Mouse (Mus musculus): ENCODE data around the gene Terf2ip. TPM values are rescaled to one million over a fixed set of nuclear protein-coding genes. Genes with fewer than 3 reads are reported as not detected.

The Terf2ip gene
- polyA plus RNA-seq, 1 experiment from 2014 or later = 29.9 TPM

DNA sequence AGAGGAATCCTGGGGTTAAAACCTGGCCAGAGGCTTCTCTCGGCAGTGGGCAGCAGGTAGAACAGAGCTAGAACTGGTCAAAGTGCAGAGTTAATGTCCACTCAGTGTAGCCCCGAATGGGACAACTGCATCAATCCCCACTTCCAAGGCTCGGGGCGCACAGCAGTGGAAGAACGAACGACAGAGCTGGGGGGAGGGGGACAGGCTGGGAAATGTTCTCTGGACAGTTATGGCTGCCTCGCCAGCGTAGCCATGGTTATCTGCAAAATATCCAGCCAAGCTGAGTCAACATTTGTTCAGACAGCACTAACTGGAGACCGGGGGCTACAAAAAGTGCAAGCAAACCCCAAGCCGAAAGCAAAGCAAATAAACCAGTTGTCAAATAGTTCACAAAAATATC, 33.1 kb upstream of the Terf2ip start:
- 87% methylated on average over 10 of the region's 10 CpGs for WGBS

GRCm38 (mm10) chr8:111982116-111982515, 29.1 kb upstream of the Terf2ip start:
- no peak overlapping the region for H3K27ac ChIP-seq (replicated peaks)

More for the DNA sequence above, 33.1 kb upstream of the Terf2ip start:
- H3K9me3 ChIP-seq (replicated peaks) = peaks cover 12% of the 10 kb centered on the region
- no peaks in the 10 kb centered on the region for H3K27me3 ChIP-seq (ENCODE audit: low read depth, poor library complexity, severe bottlenecking)
- H3K36me3 ChIP-seq = peaks cover 93% of the 10 kb centered on the region
- DNase-seq (ENCODE audit: low spot score) = no peak
- peaks cover 4% of the 10 kb centered on the region; the same call in 1 of the 2 replicates for H3K4me1 ChIP-seq
- H3K27ac ChIP-seq (replicated peaks) = peak overlapping the region; percentile 70; the same call in 1 of the 2 replicates
- H3K4me3 ChIP-seq = no peak overlapping the region

GRCm38 (mm10) chr8:111984511-111984910, 26.7 kb upstream of the Terf2ip start:
- no peak overlapping the region for H3K4me3 ChIP-seq
- no peaks in the 10 kb centered on the region for H3K27me3 ChIP-seq (ENCODE audit: low read depth, poor library complexity, severe bottlenecking)
- no peaks in the 10 kb centered on the region for H3K9me3 ChIP-seq (replicated peaks)
- peaks cover 90% of the 10 kb centered on the region for H3K36me3 ChIP-seq
- no peak overlapping the region for H3K27ac ChIP-seq (replicated peaks)
- DNase-seq (ENCODE audit: low spot score) = no peak
- H3K4me1 ChIP-seq = no peaks in the 10 kb centered on the region
- WGBS = 86% methylated on average over 10 of the region's 10 CpGs

More at GRCm38 (mm10) chr8:111982116-111982515, 29.1 kb upstream of the Terf2ip start:
- 84% methylated on average over 7 of the region's 7 CpGs for WGBS
- H3K4me1 ChIP-seq = peaks cover 4% of the 10 kb centered on the region; the same call in 1 of the 2 replicates
- H3K36me3 ChIP-seq = peaks cover 89% of the 10 kb centered on the region
- DNase-seq (ENCODE audit: low spot score) = no peak
- no peaks in the 10 kb centered on the region for H3K27me3 ChIP-seq (ENCODE audit: low read depth, poor library complexity, severe bottlenecking)
- H3K4me3 ChIP-seq = no peak overlapping the region
- H3K9me3 ChIP-seq (replicated peaks) = no peaks in the 10 kb centered on the region

DNA sequence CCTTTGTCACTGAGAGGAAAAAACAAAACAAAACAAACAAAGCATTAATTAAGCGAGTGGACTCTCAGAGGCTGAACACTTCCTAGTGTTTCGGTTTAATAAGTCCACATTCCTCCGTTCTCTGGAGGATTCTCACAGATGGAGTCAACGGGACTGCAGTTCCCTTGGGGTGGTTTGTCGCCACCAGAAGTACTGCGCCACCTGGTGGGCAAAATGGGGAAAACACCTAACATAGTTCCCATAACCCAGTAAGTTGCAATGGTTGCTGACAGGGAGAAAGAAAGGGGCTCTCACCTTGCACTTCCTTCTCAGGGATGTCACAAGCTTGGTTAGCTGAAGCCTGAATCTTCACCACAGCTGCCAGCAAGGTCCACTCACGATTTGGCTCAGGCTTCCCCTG, 21.3 kb upstream of the Terf2ip start:
- 23% methylated on average over 7 of the region's 7 CpGs for WGBS
- H3K27me3 ChIP-seq (ENCODE audit: low read depth, poor library complexity, severe bottlenecking) = no peaks in the 10 kb centered on the region
- H3K9me3 ChIP-seq (replicated peaks) = no peaks in the 10 kb centered on the region
- DNase-seq (ENCODE audit: low spot score) = peak; percentile 79
- H3K36me3 ChIP-seq = peaks cover 68% of the 10 kb centered on the region
- H3K4me1 ChIP-seq = peaks cover 11% of the 10 kb centered on the region
- H3K27ac ChIP-seq (replicated peaks) = no peak overlapping the region
- no peak overlapping the region for H3K4me3 ChIP-seq

GRCm38 (mm10) chr8:111991278-111991677, 19.9 kb upstream of the Terf2ip start:
- WGBS = 74% methylated on average over 8 of the region's 8 CpGs
- H3K4me1 ChIP-seq = peaks cover 11% of the 10 kb centered on the region
- peaks cover 68% of the 10 kb centered on the region for H3K36me3 ChIP-seq
- no peak for DNase-seq (ENCODE audit: low spot score)
- no peaks in the 10 kb centered on the region for H3K9me3 ChIP-seq (replicated peaks)
- peak overlapping the region; percentile 90; the same call in 1 of the 2 replicates for H3K27ac ChIP-seq (replicated peaks)
- H3K27me3 ChIP-seq (ENCODE audit: low read depth, poor library complexity, severe bottlenecking) = no peaks in the 10 kb centered on the region
- peak overlapping the region; percentile 85 for H3K4me3 ChIP-seq

DNA sequence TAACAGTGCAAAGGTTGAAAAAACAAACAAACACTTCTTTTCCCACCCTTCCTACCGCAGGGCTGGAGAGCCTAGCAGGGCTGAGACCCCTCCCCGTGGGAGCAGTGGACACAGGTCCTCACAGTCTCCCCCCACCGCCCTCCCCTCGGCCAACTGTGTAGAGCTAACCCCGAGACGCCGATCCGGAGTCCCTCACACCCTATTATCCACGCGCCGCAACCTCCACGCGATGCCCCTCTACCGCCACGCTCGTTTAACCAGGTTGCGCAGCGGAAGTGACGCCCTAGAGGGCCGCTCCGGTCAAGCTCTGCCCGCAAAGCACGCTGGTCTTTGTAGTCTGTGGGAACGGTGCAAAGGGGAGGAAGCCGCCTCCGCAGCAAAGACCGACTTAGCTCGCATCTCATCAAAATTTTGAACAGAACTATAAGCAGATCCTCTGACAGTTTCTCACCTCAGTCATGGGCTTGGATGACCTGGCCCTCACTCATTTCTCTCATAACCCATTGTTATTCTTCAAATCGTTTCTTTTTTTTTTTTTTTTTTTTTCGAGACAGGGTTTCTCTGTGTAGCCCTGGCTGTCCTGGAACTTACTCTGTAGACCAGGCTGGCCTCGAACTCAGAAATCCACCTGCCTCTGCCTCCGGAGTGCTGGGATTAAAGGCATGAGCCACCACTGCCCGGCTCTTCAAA, 19.0 kb upstream of the Terf2ip start, which contains the start of gene Adat1:
Adat1 (minus strand) TSS at position 290 of the 690 bp plus-strand sequence.
- H3K4me3 ChIP-seq = peak within 1 kb of the TSS; percentile 85
- WGBS = 6% methylated on average over 33 of the region's 33 CpGs
- peak; percentile 90 for DNase-seq (ENCODE audit: low spot score)
- no peaks in the 10 kb centered on the region for H3K27me3 ChIP-seq (ENCODE audit: low read depth, poor library complexity, severe bottlenecking)
- H3K27ac ChIP-seq (replicated peaks) = peak within 1 kb of the TSS; percentile 90
- H3K4me1 ChIP-seq = peaks cover 11% of the 10 kb centered on the region
- H3K36me3 ChIP-seq = peaks cover 71% of the 10 kb centered on the region
- no peaks in the 10 kb centered on the region for H3K9me3 ChIP-seq (replicated peaks)

- DNase-seq (ENCODE audit: low spot score) = no peak
- Histone ChIP-seq H3K27ac (replicated peaks) (no peak overlapping the region), H3K4me1 (peaks cover 11% of the 10 kb centered on the region), H3K36me3 (peaks cover 71% of the 10 kb centered on the region), H3K27me3 (ENCODE audit: low read depth, poor library complexity, severe bottlenecking) (no peaks in the 10 kb centered on the region), H3K9me3 (replicated peaks) (no peaks in the 10 kb centered on the region), H3K4me3 (no peak overlapping the region)
- 76% methylated on average over 3 of the region's 3 CpGs for WGBS
These were observed 18.5 kb upstream of the Terf2ip start for GRCm38 (mm10) chr8:111992703-111993039.

DNA sequence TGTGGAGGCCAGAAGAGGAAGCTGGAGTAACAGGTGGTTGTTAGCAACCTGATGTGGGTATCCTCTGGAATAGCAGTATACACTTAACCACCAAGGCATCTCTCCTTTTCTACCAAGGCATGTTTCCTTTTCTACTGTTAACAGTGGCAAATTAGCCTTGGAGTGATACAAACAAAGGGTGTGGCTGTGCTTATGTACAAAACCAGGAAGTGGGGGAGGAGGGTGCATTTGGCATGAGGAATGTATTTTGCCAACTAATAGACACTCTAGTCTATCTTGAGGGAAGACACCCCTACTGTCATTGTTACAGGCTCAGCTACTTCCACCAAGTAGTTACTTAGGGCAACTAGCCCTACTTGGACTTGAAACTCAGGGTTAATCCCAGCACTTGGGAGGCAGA, 6.4 kb upstream of the Terf2ip start:
- peaks cover 3% of the 10 kb centered on the region; the same call in 1 of the 2 replicates for H3K4me1 ChIP-seq
- no peak overlapping the region for H3K4me3 ChIP-seq
- H3K9me3 ChIP-seq (replicated peaks) = no peaks in the 10 kb centered on the region
- DNase-seq (ENCODE audit: low spot score) = no peak
- H3K36me3 ChIP-seq = peaks cover 85% of the 10 kb centered on the region
- H3K27ac ChIP-seq (replicated peaks) = no peak overlapping the region
- H3K27me3 ChIP-seq (ENCODE audit: low read depth, poor library complexity, severe bottlenecking) = no peaks in the 10 kb centered on the region

DNA sequence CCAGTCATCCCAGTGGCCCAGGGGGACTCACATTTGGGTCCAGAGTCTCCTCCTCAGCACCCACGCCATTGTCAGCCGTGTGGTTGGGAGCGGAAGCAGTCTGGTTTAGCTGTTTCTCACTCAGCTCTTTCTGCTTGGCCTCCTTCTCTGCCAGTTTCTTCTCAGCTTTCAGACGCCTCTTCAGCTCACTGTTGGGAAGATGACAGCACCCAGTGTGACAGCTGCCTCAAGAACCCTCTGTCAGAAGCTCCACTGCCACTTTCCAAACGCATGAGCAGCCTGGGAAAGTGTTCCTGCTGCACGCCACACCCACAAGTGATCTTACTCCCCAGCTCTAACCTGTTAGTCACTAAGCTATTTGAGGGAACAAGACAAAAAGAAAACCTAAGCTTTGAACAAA, 5.6 kb upstream of the Terf2ip start:
- 90% methylated on average over 6 of the region's 6 CpGs for WGBS
- no peak overlapping the region for H3K4me3 ChIP-seq
- no peak overlapping the region for H3K27ac ChIP-seq (replicated peaks)
- peaks cover 12% of the 10 kb centered on the region for H3K4me1 ChIP-seq
- DNase-seq (ENCODE audit: low spot score) = no peak
- peaks cover 76% of the 10 kb centered on the region for H3K36me3 ChIP-seq
- H3K9me3 ChIP-seq (replicated peaks) = no peaks in the 10 kb centered on the region
- no peaks in the 10 kb centered on the region for H3K27me3 ChIP-seq (ENCODE audit: low read depth, poor library complexity, severe bottlenecking)

DNA sequence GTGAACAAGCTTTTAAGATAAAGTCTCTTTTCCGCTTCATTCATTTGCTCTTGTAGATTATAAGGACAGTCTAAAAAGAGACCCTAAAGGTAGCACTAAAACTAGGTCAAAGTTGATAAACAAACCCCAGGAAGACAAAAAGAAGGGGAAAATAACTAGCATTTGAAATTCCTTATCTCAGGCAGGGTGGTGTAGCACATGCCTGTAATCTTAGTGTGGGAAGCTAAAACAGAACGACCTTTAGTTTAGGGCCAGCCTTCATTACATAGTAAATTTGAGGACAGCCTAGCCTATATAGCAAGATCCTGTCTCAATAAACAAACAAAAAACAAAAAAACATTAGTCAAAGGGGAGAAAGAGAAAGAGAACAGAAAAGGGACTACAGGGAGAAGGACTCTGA, 3.5 kb upstream of the Terf2ip start:
- 94% methylated on average over 2 of the region's 2 CpGs for WGBS
- Histone ChIP-seq H3K4me3 (no peak overlapping the region), H3K27ac (replicated peaks) (no peak overlapping the region), H3K4me1 (peaks cover 22% of the 10 kb centered on the region), H3K36me3 (peaks cover 56% of the 10 kb centered on the region), H3K9me3 (replicated peaks) (no peaks in the 10 kb centered on the region), H3K27me3 (ENCODE audit: low read depth, poor library complexity, severe bottlenecking) (no peaks in the 10 kb centered on the region)
- no peak for DNase-seq (ENCODE audit: low spot score)

DNA sequence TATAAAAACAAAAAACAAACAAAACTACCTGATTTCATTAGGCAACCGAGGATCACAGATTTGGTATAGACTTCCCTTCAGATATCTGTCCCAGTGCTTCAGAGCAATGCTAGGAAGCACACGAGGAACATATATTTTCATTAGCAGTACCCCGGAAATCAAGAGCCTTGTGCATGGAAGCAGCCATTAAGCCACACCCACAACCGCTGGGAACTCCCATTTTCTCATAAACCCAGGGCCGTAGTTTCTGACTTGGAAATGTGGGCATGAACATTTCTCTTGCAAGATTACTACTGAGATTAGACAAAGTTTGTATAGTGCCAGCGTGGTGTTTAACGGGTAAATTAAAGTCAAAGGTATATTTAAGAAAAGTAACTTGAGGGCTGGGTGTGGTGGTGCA, 1.6 kb upstream of the Terf2ip start:
- Histone ChIP-seq H3K9me3 (replicated peaks) (no peaks in the 10 kb centered on the region), H3K27ac (replicated peaks) (no peak overlapping the region), H3K4me1 (peaks cover 29% of the 10 kb centered on the region), H3K4me3 (peak overlapping the region; percentile 97; the same call in 1 of the 2 replicates), H3K27me3 (ENCODE audit: low read depth, poor library complexity, severe bottlenecking) (no peaks in the 10 kb centered on the region), H3K36me3 (peaks cover 38% of the 10 kb centered on the region)
- DNase-seq (ENCODE audit: low spot score) = no peak
- 95% methylated on average over 7 of the region's 7 CpGs for WGBS

GRCm38 (mm10) chr8:112011816-112012242, 631 bp downstream of the Terf2ip start:
- Histone ChIP-seq H3K4me1 (peaks cover 29% of the 10 kb centered on the region), H3K4me3 (peak overlapping the region; percentile 97), H3K36me3 (peaks cover 24% of the 10 kb centered on the region), H3K9me3 (replicated peaks) (no peaks in the 10 kb centered on the region), H3K27ac (replicated peaks) (peak overlapping the region; percentile 88), H3K27me3 (ENCODE audit: low read depth, poor library complexity, severe bottlenecking) (no peaks in the 10 kb centered on the region)
- DNase-seq (ENCODE audit: low spot score) = no peak
- under 1% methylated on average over 40 of the region's 40 CpGs for WGBS

DNA sequence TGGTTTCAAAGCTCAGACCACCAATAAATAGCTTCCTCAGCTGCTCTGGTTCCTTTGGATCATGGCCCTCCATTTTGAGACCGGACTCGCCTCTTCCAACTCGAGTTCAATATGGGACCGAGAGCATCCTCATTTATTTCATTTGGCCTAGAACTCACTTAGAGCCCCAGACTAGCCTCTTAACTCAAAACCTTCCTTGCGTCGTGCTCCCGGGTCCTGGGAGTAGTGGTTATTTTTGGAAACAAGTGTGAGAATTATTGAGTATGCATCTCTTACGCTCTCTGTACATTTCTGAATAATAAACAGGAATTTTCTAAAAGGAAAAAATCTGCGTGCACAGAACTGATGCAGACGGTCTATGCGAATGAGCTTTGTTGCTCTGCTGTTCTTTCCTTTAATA, 3.7 kb downstream of the Terf2ip start, which contains the start of gene Gm6793:
Gm6793 (minus strand) TSS at position 101 of the 400 bp plus-strand sequence.
- no peak for DNase-seq (ENCODE audit: low spot score)
- peaks cover 24% of the 10 kb centered on the region for H3K4me1 ChIP-seq
- no peaks in the 10 kb centered on the region for H3K27me3 ChIP-seq (ENCODE audit: low read depth, poor library complexity, severe bottlenecking)
- no peak within 1 kb of the TSS for H3K27ac ChIP-seq (replicated peaks)
- H3K4me3 ChIP-seq = no peak within 1 kb of the TSS
- 95% methylated on average over 11 of the region's 11 CpGs for WGBS
- peaks cover 39% of the 10 kb centered on the region for H3K36me3 ChIP-seq
- H3K9me3 ChIP-seq (replicated peaks) = no peaks in the 10 kb centered on the region
